Mouse (Mus musculus): ENCODE data around the gene B3gat3.
"Not testable (repeated sequence)": the region's sequence is repeated elsewhere in the genome, so short reads cannot be mapped to it uniquely, and the experiment has no call there.

The B3gat3 gene

DNA sequence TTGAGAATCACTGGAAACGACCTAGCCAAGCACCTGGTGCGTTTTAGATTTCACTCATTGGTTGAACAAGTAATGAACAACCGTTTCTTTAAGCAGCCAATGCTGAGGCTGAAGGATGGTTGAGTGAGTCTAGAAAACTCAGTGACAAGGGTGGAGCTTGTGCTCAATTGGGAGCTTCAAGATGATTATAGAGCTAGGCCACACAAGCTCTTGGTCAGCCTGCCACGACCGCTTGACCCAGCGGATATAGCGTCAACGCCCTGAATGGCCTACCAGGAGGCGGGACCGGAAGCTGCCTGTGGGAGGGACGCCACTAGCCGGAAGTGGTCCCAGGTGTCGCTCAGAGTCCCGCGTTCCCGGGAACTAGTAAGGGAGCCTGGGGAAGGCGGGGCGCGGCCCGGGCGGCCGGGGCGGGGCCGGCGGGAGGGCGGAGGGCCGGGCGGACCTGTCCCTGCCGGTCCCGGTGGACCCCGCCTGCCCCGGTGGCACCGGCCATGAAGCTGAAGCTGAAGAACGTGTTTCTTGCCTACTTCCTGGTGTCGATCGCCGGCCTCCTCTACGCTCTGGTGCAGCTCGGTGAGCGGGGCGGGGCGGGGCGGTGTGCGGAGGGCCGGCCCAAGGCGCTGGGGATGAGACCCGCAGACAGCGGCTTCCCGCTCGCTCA is at the start of gene B3gat3:
Gene B3gat3, plus strand, starts transcription at position 302 of the 664 bp plus-strand sequence.
- DNase-seq (ENCODE audit: low spot score): peak; percentile 92

DNA sequence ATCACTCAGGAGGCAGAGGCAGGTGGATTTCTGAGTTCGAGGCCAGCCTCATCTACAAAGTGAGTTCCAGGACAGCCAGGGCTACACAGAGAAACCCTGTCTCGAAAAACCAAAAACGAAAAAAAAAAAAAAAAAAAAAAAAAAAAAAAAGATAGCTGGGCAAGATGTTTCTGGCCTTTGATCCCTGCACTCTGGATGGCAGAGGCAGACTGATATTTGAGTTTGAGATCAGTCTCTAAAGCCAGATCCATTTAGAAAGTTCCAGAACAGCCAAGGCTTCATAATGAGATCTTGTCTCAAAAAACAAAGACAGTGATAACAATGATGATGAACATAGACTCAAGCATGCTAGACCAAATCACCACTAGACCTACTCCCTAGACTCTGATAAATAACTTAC is 49.8 kb upstream of the B3gat3 start:
- DNase-seq (ENCODE audit: low spot score): not testable (repeated sequence)

DNA sequence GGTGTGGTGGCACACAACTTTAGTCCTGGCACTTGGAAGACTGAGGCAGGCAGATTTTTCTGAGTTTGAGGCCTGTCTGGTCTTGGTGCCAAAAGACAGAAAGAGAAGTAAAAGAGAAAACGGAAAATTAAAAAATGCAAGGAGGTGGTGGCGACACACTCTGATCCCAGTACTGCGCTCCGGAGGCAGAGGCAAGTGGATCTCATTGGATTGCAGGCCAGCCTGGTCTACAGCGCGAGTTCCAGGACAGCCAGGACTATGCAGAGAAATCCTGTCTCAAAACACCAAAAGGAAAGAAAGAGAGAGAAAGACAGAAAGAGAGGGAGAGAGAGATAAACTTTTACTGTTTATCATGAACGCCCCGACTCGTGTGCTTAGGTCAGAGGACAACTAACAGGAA is 49.3 kb upstream of the B3gat3 start:
- no peak for DNase-seq (ENCODE audit: low spot score)

DNA sequence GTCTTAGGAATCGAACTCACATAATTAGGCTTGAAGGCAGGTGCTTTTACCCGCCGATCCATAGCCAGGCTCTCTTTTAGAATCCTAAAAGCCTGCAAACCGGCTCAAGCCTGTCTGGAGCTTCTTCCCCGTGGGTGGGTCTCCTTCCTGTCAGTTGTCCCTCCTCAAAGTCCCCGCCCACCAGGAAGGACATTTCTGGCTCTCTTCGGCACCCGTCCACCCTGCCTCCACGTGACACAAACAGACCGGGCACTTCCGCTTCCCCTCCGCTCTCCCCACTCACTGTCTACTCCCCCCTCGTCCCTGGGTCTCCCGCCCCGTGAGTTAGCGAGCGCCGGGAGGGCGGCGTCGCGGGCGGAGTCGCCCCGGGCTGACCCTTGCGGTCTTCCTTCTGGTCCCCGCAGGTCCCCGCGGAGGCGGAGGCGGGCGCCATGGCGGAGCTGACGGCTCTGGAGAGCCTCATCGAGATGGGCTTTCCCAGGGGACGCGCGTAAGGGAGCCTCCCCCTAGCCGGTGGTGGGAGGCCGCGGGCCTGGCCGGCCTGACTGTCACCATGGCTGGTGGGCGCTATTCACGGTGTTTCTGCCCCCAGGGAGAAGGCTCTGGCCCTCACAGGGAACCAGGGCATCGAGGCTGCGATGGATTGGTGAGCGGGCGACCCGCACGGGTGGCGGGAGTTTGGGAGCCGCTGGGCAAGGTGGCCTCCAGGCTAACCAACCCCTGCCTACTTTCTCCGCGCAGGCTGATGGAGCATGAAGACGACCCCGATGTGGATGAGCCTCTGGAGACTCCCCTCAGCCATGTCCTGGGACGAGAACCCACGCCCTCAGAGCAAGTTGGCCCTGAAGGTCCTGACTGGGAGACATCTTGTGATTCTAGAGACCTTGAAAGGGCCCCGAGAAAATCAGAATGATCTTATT is 48.6 kb upstream of the B3gat3 start, which contains the start of gene Ubxn1:
Gene Ubxn1, plus strand, starts transcription at position 230 of the 920 bp plus-strand sequence.
- DNase-seq (ENCODE audit: low spot score): peak; percentile 92

DNA sequence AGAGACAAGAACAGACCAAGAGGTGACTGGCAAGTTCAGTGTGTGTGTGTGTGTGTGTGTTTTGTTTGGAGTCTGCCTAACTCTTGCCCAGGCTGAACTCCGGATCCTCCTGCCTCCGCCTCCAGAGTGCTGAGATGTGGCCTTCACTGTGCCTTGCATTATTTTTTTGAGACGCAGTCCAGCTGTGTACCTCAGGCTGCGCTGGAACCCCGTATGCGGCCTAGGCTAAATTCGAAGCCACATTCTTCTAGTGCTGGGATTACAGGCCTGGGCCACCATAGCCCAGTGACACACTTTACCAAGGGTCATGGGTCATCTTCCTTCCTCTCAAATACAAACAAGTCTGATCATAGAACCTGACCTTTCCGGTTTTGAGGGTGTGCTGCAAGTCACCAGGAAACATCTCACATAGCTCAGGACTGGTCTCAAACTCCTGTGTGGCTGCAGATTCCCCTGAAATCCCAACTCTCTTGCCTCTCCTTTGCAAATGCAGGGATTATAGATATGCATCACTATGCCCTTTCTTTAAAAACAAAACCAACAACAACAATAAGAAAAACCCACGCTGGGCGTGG is 47.8 kb upstream of the B3gat3 start:
- DNase-seq (ENCODE audit: low spot score): no peak

DNA sequence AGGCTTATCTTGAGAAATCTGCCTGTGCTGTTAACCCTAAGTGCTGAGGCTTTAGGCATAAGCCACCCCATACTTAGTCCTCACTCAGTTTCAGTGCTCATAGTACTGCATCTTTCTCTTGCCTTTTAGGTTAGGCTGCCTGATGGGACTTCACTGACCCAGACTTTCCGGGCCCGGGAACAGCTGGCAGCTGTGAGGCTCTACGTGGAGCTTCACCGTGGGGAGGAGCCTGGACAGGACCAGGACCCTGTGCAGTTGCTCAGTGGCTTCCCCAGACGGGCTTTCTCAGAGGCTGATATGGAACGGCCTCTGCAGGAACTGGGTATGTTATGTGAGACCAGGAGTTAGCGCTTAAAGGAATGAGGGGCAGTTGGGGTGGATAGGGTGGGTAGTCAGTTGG is 45.1 kb upstream of the B3gat3 start:
- no peak for DNase-seq (ENCODE audit: low spot score)

DNA sequence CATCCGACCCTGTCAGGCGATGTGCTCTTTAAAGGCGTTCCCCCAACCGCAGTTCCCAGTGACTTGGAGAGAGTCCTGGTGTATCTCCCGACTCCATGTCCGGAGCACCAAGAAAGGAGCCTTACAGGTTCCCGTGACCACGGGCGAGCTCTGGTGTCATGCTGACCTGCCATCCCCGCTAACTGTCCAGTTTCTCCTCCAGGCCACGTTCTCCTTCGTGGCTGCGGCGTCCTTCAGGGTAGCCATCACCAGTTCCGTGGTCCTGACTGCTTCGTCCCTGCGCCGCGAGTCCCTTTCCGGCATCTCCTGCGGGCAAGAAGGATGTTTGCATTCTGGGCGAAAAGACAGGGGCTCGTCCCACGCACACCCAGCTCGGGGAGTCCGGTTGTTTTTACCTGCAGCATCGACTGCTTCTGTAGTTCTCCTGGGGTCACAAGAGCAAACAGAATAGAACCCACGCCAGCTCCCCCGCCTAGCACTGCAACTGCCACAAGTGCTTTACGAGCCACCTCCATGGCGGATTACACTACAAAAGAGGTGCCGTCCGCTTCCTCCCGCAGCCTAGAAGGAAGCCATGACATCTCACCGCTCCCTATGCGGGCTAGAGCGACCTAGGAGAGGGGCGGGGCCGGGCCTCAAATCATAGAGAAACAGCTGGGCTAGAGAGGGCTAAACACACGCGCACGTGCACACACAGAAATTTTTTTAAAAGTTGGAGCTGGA is 39.7 kb upstream of the B3gat3 start, which contains the start of gene Uqcc3:
Gene Uqcc3, minus strand, starts transcription at position 613 of the 723 bp plus-strand sequence.
- DNase-seq (ENCODE audit: low spot score): peak; percentile 87

DNA sequence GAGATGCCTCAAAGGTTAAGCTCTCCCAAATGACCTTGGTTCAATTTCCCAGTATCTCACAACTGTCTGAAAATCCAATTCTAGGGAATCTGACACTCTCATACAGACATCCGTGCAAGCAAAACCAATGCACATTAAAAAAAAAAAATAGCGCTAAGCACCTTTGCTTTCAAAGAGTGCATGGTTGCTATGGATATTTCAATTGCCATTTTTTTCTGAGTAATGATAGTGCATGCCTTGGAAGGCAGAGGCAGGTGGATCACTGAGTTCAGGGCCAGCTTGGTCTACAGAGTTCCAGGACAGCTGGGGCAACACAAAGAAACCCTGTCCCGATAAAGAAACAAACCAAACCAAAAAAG is 39.2 kb upstream of the B3gat3 start:
- DNase-seq (ENCODE audit: low spot score): no peak

DNA sequence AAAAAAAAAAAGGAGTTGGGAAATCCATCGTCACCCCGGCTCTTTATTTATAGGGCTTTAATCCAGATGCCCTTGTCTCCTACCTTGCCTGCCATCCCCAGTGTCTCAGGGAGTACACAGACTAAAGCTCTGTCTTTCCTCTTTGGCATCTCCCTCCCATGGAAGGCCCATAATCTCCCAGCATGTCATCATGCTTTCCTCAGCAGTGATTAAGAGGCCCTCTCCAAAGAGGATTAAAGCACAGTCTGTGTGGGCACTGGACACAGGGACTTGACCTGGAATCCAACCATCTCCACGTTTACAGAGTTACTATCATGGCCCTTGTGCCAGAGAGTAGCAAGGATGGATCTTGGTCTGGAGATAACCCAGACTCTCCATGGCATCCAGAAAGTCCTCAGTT is 36.6 kb upstream of the B3gat3 start, which contains the start of the genes Lbhd1 and Gm49403:
Gene Lbhd1, plus strand, starts transcription at position 117 of the 400 bp plus-strand sequence.
Gene Gm49403, plus strand, starts transcription at position 315 of the 400 bp plus-strand sequence.
- DNase-seq (ENCODE audit: low spot score): no peak

DNA sequence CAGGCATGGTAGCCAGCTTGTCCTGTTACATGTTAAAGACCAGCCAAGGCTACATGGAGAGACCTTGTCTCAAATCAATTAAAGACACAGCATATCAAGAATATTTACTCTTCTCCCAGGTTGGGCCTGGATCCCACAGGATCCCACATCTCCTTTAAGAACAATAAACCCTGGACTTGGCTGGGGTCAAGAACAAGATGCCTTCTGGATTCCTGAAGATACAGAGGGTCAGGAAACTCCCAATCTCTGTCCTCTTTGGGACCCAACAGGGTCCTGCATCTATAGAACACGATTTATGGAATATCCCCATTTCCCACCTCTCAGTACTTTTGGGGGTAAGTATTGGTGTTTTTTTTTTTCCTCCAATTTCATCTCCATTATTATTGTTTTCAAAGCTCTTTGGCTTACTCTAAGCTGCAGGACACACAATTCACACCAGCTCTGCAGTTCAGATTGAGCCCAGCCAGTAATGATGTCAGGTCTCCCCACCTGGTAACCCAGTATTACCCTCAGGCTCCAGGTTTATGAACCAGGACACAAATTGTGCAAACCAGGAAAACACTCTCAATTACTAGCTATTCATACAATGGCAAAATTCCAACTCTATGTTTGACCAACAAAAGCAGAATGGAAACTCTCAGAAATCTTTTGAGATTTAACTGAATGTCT is 33.1 kb upstream of the B3gat3 start:
- DNase-seq (ENCODE audit: low spot score): no peak

DNA sequence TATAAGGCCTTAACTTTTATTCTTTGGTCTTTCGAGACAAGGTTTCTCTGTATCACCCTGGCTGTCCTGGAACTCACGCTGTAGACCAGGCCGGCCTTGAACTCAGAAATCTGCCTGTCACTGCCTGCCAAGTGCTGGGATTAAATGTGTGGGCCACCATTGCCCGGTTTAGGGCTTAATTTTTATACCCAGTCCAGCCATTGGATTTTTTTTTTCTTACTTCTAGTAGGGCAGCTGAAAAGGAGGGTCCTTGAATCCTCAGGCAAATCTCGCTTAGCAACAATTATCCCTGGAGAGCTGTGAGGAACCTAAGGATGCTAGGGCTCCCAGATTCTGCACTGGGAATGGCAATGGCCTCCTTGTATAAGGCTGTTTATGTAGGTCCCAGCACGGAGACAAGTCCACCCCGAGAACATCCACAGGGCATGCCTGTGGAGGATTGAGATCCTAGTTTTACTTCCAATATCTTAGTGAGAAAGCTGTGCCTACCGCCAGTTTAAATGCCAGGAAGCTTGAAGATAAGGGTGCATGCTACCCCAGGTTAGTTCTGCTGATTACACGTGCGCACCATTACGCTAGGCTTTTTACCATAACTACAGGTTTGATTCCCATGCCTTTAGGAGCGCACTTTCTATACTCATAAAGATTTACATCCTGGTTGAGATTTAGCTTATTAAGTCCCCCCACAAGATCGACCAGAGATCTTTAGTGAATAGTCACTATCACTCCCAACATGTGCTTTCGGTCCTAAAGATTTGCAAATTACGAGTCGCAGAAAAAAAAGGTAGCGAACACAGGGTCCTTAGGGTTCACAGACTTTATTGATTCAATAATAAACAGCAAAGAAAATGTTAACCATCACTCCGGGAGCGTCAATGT is 32.4 kb upstream of the B3gat3 start:
- no peak for DNase-seq (ENCODE audit: low spot score)

DNA sequence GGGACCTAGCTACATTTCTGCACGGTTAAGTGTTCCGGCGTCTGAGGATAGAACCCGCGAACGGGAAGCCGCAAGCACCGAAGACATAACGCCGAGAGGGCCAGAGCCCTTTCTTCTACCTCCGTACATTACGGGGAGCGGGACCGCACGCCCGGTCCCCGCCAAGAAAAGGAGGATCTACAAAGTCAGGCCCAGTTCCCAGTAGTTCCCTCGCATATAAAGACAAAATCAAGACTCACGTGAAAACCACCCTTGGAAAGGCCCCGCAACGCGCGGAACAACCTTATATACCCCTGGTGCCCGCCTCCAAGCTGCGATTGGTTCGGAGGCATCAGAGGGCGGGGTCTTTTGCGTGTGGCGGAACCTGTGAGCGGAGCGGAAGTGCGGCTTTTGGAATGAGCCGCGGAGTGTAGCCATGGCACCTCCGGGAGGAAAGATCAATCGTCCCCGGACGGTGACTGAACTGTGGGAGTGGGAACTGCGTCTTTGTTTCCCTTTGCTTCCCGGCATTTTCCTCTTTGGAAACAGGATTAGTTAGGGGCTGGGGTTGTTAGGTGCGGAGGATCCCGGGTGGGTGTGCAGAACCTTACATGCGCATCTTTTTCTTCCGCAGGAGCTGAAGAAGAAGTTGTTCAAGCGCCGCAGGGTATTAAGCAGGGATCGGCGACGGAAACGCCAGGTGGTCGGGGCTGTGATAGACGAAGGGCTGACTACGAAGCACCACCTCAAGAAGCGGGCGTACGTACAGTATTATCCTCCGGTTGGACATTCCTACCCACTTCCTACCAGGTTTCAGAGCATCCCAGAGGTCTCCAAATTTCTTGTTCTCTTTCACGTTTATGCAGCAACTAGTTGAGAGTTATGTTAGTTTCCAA is 31.4 kb upstream of the B3gat3 start, which contains the start of the genes 1810009A15Rik and Gm49416:
Gene 1810009A15Rik, plus strand, starts transcription at position 343 of the 875 bp plus-strand sequence.
Gene Gm49416, plus strand, starts transcription at position 416 of the 875 bp plus-strand sequence.
- DNase-seq (ENCODE audit: low spot score): peak; percentile 87

DNA sequence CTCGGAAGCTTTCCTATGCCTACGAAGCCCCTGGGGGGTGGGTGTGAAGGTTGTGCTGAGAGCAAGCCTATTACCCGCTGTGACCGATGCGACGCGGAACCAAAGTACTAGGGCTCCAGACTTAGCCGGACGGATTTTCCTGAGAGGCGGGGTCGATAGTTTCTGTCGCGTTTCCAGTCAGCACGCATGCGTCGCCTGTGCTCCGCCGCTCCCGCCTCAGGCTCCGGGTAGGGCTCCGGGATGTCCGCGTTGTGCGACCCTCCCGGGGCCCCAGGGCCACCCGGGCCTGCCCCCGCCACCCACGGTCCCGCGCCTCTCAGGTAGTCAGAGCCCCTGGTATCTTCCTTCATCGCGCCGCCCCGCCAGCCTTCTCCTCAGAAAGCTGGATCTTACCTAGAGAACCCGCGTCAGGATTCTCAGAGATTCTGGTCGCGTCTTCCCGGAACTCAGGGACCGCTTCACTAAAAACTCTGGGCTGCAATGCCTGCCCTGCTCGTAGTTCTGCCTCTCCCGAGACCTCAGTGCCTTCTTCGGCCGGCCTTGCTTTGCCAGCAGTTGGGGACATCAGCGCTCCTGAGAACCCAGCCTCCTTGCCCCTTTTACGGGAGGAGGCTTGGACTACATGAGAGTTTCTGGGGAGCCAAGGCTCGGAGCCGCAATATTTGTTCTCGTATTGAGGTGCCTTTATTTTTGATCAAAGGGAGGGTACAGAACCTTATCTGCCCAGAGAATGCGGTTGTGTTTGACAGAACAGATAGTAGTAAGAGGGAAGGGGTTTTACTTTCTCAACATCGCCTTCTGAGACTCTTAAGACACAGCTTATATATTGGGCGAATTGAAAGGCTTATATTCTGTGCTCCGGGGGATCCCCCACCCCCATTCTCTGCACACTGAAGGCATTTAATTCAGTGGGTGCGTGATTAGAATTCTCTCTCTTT is 27.1 kb upstream of the B3gat3 start, which contains the start of gene Ints5:
Gene Ints5, plus strand, starts transcription at position 177 of the 938 bp plus-strand sequence.
- peak; percentile 80 for DNase-seq (ENCODE audit: low spot score)

DNA sequence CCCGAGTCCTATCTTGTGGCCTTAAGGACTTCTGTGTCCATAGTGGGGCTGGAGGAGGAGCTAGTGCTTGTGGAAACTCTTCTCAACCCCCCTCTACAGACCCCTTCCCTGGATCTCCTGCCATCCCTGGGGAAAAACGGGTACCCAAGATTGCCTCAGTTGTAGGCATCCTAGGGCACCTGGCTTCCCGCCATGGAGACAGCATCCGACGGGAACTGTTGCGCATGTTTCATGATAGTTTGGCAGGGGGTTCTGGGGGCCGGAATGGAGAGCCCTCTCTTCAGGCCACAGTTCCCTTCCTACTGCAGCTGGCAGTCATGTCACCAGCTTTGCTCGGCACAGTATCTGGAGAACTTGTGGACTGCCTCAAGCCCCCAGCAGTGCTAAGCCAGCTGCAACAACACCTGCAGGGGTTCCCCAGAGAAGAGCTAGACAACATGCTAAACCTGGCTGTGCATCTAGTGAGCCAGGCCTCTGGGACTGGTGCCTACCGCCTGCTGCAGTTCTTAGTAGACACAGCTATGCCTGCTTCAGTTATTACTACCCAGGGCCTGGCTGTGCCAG is 24.7 kb upstream of the B3gat3 start:
- no peak for DNase-seq (ENCODE audit: low spot score)

DNA sequence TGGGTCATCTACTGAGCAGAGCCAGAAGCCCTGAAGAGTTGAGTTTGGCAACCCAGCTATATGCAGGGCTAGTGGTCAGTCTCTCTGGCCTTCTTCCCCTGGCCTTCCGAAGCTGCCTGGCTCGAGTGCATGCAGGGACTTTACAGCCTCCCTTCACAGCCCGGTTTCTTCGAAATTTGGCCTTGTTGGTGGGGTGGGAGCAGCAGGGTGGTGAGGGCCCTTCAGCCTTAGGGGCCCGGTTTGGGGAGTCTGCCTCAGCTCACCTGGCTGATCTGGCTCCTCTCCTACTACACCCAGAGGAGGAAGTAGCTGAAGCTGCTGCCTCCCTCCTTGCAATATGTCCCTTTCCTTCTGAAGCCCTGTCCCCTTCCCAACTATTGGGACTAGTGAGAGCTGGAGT is 23.9 kb upstream of the B3gat3 start:
- DNase-seq (ENCODE audit: low spot score): not testable (repeated sequence)

DNA sequence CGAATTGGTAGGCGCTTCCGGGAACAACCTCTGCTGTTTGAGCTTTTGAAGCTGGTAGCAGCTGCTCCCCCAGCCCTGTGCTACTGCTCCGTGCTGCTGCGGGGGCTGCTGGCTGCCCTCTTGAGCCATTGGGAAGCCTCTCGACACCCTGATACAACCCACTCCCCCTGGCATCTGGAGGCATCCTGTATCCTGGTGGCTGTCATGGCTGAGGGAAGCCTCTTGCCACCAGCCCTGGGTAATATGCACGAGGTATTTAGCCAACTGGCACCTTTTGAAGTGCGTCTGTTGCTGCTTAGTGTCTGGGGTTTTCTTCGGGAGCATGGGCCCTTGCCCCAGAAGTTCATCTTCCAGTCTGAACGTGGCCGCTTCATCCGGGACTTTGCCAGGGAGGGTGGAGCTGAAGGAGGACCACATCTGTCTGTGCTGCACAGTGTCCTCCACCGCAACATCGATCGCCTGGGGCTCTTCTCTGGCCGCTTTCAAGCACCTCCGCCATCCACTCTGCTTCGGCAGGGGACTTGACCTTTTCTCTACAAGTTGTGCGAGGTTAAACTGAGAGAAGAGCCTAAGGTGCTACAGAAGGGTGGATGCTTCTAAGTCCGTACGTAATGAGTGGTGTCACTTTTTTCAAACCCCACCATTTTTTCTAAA is 22.8 kb upstream of the B3gat3 start:
- peak; percentile 42 for DNase-seq (ENCODE audit: low spot score)

All from urinary bladder, postnatal 25 days (tissue).